Mouse (Mus musculus): ENCODE results near the gene Agbl1.

- TF ChIP-seq CTCF (IDR thresholded peaks at IDR 0.05; ENCODE audit: low read depth): no peak
- no peak for TF ChIP-seq EP300 (optimal IDR thresholded peaks at IDR 0.05)
Measured at GRCm38 (mm10) chr7:76650984-76651383, 421.3 kb downstream of the Agbl1 start.
